In the genomic region with DNA sequence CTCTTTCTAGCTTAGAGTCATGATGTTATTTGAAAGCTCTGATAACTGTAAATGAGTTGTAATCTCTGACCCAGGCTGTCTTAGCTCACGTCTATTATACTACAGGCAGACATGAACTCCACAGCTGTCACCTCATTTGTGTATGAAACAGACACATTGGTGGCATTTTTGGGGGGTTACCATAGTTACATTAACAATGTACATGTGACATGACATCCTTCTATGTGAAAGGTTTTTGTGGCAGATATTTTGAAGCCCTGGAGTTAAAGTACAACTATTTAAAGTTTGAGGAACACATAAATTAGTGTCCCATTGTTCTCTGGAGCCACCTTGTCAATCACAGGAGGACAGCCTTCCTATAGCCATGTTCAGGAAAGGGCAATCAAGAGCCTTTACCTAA, we compare ENCODE assay signal across 20 mouse cellular contexts. TPM values are rescaled to one million over a fixed set of nuclear protein-coding genes. Genes with fewer than 3 reads are reported as not detected.
DNase-seq lines count a peak whose midpoint lies in the region; ATAC-seq and TF ChIP-seq lines count a peak whose summit lies in the region.
"Had no signal": no experiment of that assay in that cellular context is flagged by ENCODE, and none has a peak within 500 bp of the region (broad histone marks: within the 10 kb centered on the region; RNA-seq: fewer than 3 reads in every experiment).

No protein-coding gene starts in this region.

- H3K4me1 ChIP-seq in forebrain, embryonic 10.5 days: peaks cover 61% of the 10 kb centered on the region
- peaks cover 31% of the 10 kb centered on the region for H3K4me1 ChIP-seq in forebrain, embryonic 16.5 days (replicated peaks; ENCODE audit: control insufficient read depth, insufficient read depth, low read length)
- peaks cover 30% of the 10 kb centered on the region for H3K4me1 ChIP-seq in forebrain, embryonic 14.5 days (ENCODE audit: control insufficient read depth, insufficient read depth, low read length)
- H3K4me1 ChIP-seq in hindbrain, postnatal 0 days (ENCODE audit: insufficient read depth, low read length): peaks cover 3% of the 10 kb centered on the region; the same call in 1 of the 2 replicates
- H3K4me1 ChIP-seq in neural tube, embryonic 12.5 days: peaks cover 21% of the 10 kb centered on the region
- H3K4me1 ChIP-seq in heart, embryonic 12.5 days (replicated peaks): peaks cover 13% of the 10 kb centered on the region

- ATAC-seq in forebrain, embryonic 16.5 days: no peak
- ATAC-seq in forebrain, embryonic 14.5 days: 0 out of 2 replicates have a peak, but pooled peaks have one; percentile 13
- ATAC-seq in hindbrain, postnatal 0 days: no peak
- no peak for ATAC-seq in neural tube, embryonic 12.5 days (ENCODE audit: low FRiP score, low read depth)
- no peak for ATAC-seq in heart, embryonic 12.5 days (ENCODE audit: insufficient number of reproducible peaks, low FRiP score)
- ATAC-seq: intestine, embryonic 16.5 days had no signal

- no peak overlapping the region; the same call in 1 of the 2 replicates for H3K4me2 ChIP-seq in forebrain, embryonic 16.5 days (ENCODE audit: low read length)
- H3K4me2 ChIP-seq in forebrain, embryonic 14.5 days (ENCODE audit: low read length): no peak overlapping the region
- peak overlapping the region; percentile 72 for H3K4me2 ChIP-seq in hindbrain, postnatal 0 days (ENCODE audit: low read depth, low read length)
- H3K4me2 ChIP-seq in neural tube, embryonic 12.5 days (replicated peaks): peak overlapping the region; percentile 23; the same call in 1 of the 2 replicates
- H3K4me2 ChIP-seq in heart, embryonic 12.5 days: no peak overlapping the region
- H3K4me2 ChIP-seq: embryonic facial prominence, embryonic 13.5 days had no signal

- H3K36me3 ChIP-seq in forebrain, embryonic 10.5 days (replicated peaks): peaks cover 36% of the 10 kb centered on the region
- H3K36me3 ChIP-seq in forebrain, embryonic 16.5 days (ENCODE audit: control insufficient read depth, insufficient read depth): no peaks in the 10 kb centered on the region
- H3K36me3 ChIP-seq in forebrain, embryonic 14.5 days (ENCODE audit: control insufficient read depth, insufficient read depth, low read length): no peaks in the 10 kb centered on the region
- no peaks in the 10 kb centered on the region for H3K36me3 ChIP-seq in hindbrain, postnatal 0 days (ENCODE audit: insufficient read depth, low read length)
- H3K36me3 ChIP-seq in neural tube, embryonic 12.5 days: no peaks in the 10 kb centered on the region
- no peaks in the 10 kb centered on the region for H3K36me3 ChIP-seq in heart, embryonic 12.5 days
- H3K36me3 ChIP-seq: embryonic facial prominence, embryonic 13.5 days had no signal

- no peak overlapping the region for H3K27ac ChIP-seq in forebrain, embryonic 10.5 days
- no peak overlapping the region for H3K27ac ChIP-seq in forebrain, embryonic 16.5 days (ENCODE audit: low read length)
- no peak overlapping the region for H3K27ac ChIP-seq in forebrain, embryonic 14.5 days (ENCODE audit: low read depth, low read length)
- H3K27ac ChIP-seq in hindbrain, postnatal 0 days: no peak overlapping the region
- H3K27ac ChIP-seq in neural tube, embryonic 12.5 days: no peak overlapping the region
- H3K27ac ChIP-seq in heart, embryonic 12.5 days (ENCODE audit: poor library complexity, severe bottlenecking): no peak overlapping the region
- H3K27ac ChIP-seq: embryonic facial prominence, embryonic 13.5 days; liver, embryonic 14.5 days; stomach, postnatal 0 days had no signal

- H3K9ac ChIP-seq in forebrain, embryonic 16.5 days (replicated peaks; ENCODE audit: low read depth, low read length): no peak overlapping the region
- H3K9ac ChIP-seq in forebrain, embryonic 14.5 days (ENCODE audit: low read length): no peak overlapping the region
- no peak overlapping the region for H3K9ac ChIP-seq in hindbrain, postnatal 0 days (replicated peaks; ENCODE audit: low read length)
- no peak overlapping the region for H3K9ac ChIP-seq in neural tube, embryonic 12.5 days
- no peak overlapping the region for H3K9ac ChIP-seq in heart, embryonic 12.5 days
- H3K9ac ChIP-seq: embryonic facial prominence, embryonic 13.5 days; liver, embryonic 14.5 days had no signal

- no peaks in the 10 kb centered on the region for H3K9me3 ChIP-seq in forebrain, embryonic 10.5 days
- no peaks in the 10 kb centered on the region for H3K9me3 ChIP-seq in forebrain, embryonic 16.5 days (ENCODE audit: control insufficient read depth, low read length)
- no peaks in the 10 kb centered on the region for H3K9me3 ChIP-seq in forebrain, embryonic 14.5 days (replicated peaks; ENCODE audit: control insufficient read depth, low read length)
- no peaks in the 10 kb centered on the region for H3K9me3 ChIP-seq in hindbrain, postnatal 0 days (ENCODE audit: low read length)
- no peaks in the 10 kb centered on the region for H3K9me3 ChIP-seq in neural tube, embryonic 12.5 days
- no peaks in the 10 kb centered on the region for H3K9me3 ChIP-seq in heart, embryonic 12.5 days (replicated peaks)
- H3K9me3 ChIP-seq: embryonic facial prominence, embryonic 13.5 days had no signal

- no peak for TF ChIP-seq CTCF in hindbrain, postnatal 0 days (IDR thresholded peaks at IDR 0.05; ENCODE audit: low read depth)

- peak overlapping the region; percentile 78; the same call in 1 of the 2 replicates for H3K4me3 ChIP-seq in forebrain, embryonic 10.5 days
- no peak overlapping the region for H3K4me3 ChIP-seq in forebrain, embryonic 16.5 days (replicated peaks; ENCODE audit: low read length)
- H3K4me3 ChIP-seq in forebrain, embryonic 14.5 days (ENCODE audit: low read depth, low read length): no peak overlapping the region
- no peak overlapping the region for H3K4me3 ChIP-seq in hindbrain, postnatal 0 days (ENCODE audit: low read length)
- no peak overlapping the region for H3K4me3 ChIP-seq in neural tube, embryonic 12.5 days
- H3K4me3 ChIP-seq in heart, embryonic 12.5 days: no peak overlapping the region
- H3K4me3 ChIP-seq: embryonic facial prominence, embryonic 13.5 days; megakaryocyte, embryonic 14.5 days had no signal

- 35% methylated on average over 1 of the region's 1 CpGs for WGBS in forebrain, embryonic 10.5 days
- 3% methylated on average over 1 of the region's 1 CpGs for WGBS in forebrain, embryonic 16.5 days
- 9% methylated on average over 1 of the region's 1 CpGs for WGBS in forebrain, embryonic 14.5 days
- WGBS in hindbrain, postnatal 0 days: 12% methylated on average over 1 of the region's 1 CpGs
- WGBS in neural tube, embryonic 12.5 days: 17% methylated on average over 1 of the region's 1 CpGs
- 30% methylated on average over 1 of the region's 1 CpGs for WGBS in heart, embryonic 12.5 days

- H3K27me3 ChIP-seq in forebrain, embryonic 10.5 days (ENCODE audit: poor library complexity, severe bottlenecking): peaks cover 26% of the 10 kb centered on the region
- no peaks in the 10 kb centered on the region for H3K27me3 ChIP-seq in forebrain, embryonic 16.5 days (replicated peaks; ENCODE audit: control insufficient read depth, insufficient read depth, low read length)
- H3K27me3 ChIP-seq in forebrain, embryonic 14.5 days (replicated peaks; ENCODE audit: control insufficient read depth, insufficient read depth, low read length): no peaks in the 10 kb centered on the region
- H3K27me3 ChIP-seq in hindbrain, postnatal 0 days (ENCODE audit: insufficient read depth, low read length): no peaks in the 10 kb centered on the region
- no peaks in the 10 kb centered on the region for H3K27me3 ChIP-seq in neural tube, embryonic 12.5 days (replicated peaks)
- peaks cover 34% of the 10 kb centered on the region for H3K27me3 ChIP-seq in heart, embryonic 12.5 days (replicated peaks)

- DNase-seq in forebrain, embryonic 10.5 days (ENCODE audit: extremely low spot score, low spot score): no peak
- DNase-seq in forebrain, embryonic 14.5 days (ENCODE audit: low spot score): peak; percentile 67
- no peak for DNase-seq in hindbrain, postnatal 0 days (ENCODE audit: low spot score)
- no peak for DNase-seq in c-Kit-positive CD71-positive TER-119-positive erythroid progenitor cells, embryonic 14.5 days (ENCODE audit: low spot score)
- no peak for DNase-seq in ovary, adult 18-20 months (ENCODE audit: low spot score)
- DNase-seq: adrenal gland, postnatal 25 days; cerebellum, postnatal 10 days; gastrocnemius, postnatal 10 days; kidney, postnatal 10 days; lung, postnatal 10 days; thymus, postnatal 25 days had no signal

RNA-seq across cellular contexts. Expression of a gene that starts 5.0 kb away (rescaled TPM):
- 147 and 152 TPM in 2 replicates for polyA plus RNA-seq in forebrain, embryonic 10.5 days (2016; fragmentation: Nextera tagmentation; extraction: Ambion mirVana)
- polyA plus RNA-seq in forebrain, embryonic 16.5 days (2015; fragmentation: Nextera tagmentation; extraction: Ambion mirVana): 44.6 and 51.4 TPM in 2 replicates
- polyA plus RNA-seq in forebrain, embryonic 14.5 days (2014; fragmentation: Nextera tagmentation; extraction: Ambion mirVana): 47.8 and 57.2 TPM in 2 replicates
- 71.2 and 73.5 TPM in 2 replicates for total RNA-seq in hindbrain, postnatal 0 days (2014; rRNA removed)
- polyA plus RNA-seq in hindbrain, postnatal 0 days (2015; fragmentation: Nextera tagmentation; extraction: Ambion mirVana): 58.1 and 60.2 TPM in 2 replicates
- 104 and 119 TPM in 2 replicates for polyA plus RNA-seq in neural tube, embryonic 12.5 days (2016; fragmentation: Nextera tagmentation; extraction: Ambion mirVana)
- polyA plus RNA-seq in heart, embryonic 12.5 days (2016; fragmentation: Nextera tagmentation; extraction: Ambion mirVana): 2.4 and 2.5 TPM in 2 replicates
- total RNA-seq: CH12.LX had no signal

Comparison
In these comparisons a context has a peak if more than half of its experiments do, and no peak if none do; other contexts are left out.
1. H3K4me2 ChIP-seq: peak in hindbrain, postnatal 0 days (single experiment) and neural tube, embryonic 12.5 days (single experiment); none in forebrain, embryonic 16.5 days (single experiment), forebrain, embryonic 14.5 days (single experiment) and heart, embryonic 12.5 days (single experiment).
2. RNA of a gene that starts 5.0 kb away (polyA plus RNA-seq): 147 to 152 TPM in forebrain, embryonic 10.5 days, 104 to 119 TPM in neural tube, embryonic 12.5 days, 58.1 to 60.2 TPM in hindbrain, postnatal 0 days, 47.8 to 57.2 TPM in forebrain, embryonic 14.5 days and 44.6 to 51.4 TPM in forebrain, embryonic 16.5 days; 2.4 to 2.5 TPM in heart, embryonic 12.5 days; every median in the first group is over 10 times any median in the second.